Comparison of ENCODE assay signal across 8 mouse cellular contexts in the genomic region with DNA sequence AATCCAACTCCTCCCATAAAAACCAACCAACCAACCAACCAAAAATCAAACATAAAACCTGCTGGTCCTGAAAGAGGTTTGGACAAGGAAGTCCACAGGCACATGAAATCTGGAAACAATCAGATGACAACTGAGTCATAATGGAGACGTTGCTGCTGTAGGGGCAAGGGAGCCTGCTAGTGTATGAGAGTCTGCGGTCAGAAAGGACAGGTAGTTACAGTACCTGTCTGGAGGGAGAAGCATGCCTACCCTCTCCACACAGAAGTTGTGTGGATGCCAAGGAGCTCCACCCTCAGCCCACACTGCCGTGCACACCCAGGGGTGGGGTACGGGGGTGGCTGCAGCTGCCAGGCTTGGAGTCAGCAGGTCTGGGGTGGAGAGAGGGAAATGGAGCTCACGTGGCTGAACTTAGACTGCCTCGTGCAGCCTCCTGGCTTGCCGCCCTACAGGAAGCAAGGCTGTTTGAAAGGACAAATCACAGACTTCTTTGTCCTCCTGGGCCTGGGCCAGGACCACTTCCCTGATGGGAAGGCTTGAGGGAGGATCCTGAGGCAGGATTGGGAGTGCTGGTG. TPM values are rescaled to one million over a fixed set of nuclear protein-coding genes. Genes with fewer than 3 reads are reported as not detected.
A peak's percentile ranks its signal among the peaks of the same experiment; 100 is the strongest.
DNase-seq lines count a peak whose midpoint lies in the region; ATAC-seq lines count a peak whose summit lies in the region.

No protein-coding gene starts in this region.

- H3K9me3 ChIP-seq in embryonic facial prominence, embryonic 14.5 days (ENCODE audit: control insufficient read depth, low read length), result no peaks in the 10 kb centered on the region
- no peaks in the 10 kb centered on the region for H3K9me3 ChIP-seq in heart, embryonic 13.5 days
- no peaks in the 10 kb centered on the region for H3K9me3 ChIP-seq in liver, embryonic 12.5 days (replicated peaks)

- peaks cover 16% of the 10 kb centered on the region for H3K4me1 ChIP-seq in embryonic facial prominence, embryonic 14.5 days (ENCODE audit: control insufficient read depth, insufficient read depth, low read length)
- peaks cover 23% of the 10 kb centered on the region for H3K4me1 ChIP-seq in heart, embryonic 13.5 days
- H3K4me1 ChIP-seq in liver, embryonic 12.5 days, result peaks cover 79% of the 10 kb centered on the region

- WGBS in embryonic facial prominence, embryonic 14.5 days, result 25% methylated on average over 7 of the region's 7 CpGs
- 39% methylated on average over 7 of the region's 7 CpGs for WGBS in heart, embryonic 13.5 days
- 42% methylated on average over 7 of the region's 7 CpGs for WGBS in liver, embryonic 12.5 days (ENCODE audit: insufficient replicate concordance)

- H3K4me2 ChIP-seq in embryonic facial prominence, embryonic 14.5 days (ENCODE audit: low read depth, low read length), result peak overlapping the region; percentile 23
- peak overlapping the region; percentile 41 for H3K4me2 ChIP-seq in heart, embryonic 13.5 days
- H3K4me2 ChIP-seq in liver, embryonic 12.5 days, result peak overlapping the region; percentile 59

- DNase-seq in thymus, adult 18-20 months, result peak; percentile 50 to 55
- DNase-seq in thymus, postnatal 10 days (ENCODE audit: low spot score in 2 of 2), result no peak
- DNase-seq in embryonic facial prominence, embryonic 14.5 days (ENCODE audit: low spot score), result peak; percentile 96
- DNase-seq in kidney, postnatal 36 days, result peak; percentile 96 to 98
- peak; percentile 87 for DNase-seq in ovary, postnatal 36 days (ENCODE audit: low spot score)
- DNase-seq in urinary bladder, postnatal 10 days (ENCODE audit: low spot score), result peak; percentile 75

- peak overlapping the region; percentile 80 for H3K27ac ChIP-seq in embryonic facial prominence, embryonic 14.5 days (replicated peaks; ENCODE audit: low read depth, low read length)
- H3K27ac ChIP-seq in heart, embryonic 13.5 days (replicated peaks), result peak overlapping the region; percentile 78
- H3K27ac ChIP-seq in liver, embryonic 12.5 days, result peak overlapping the region; percentile 95

- ATAC-seq in embryonic facial prominence, embryonic 14.5 days (ENCODE audit: low read depth), result peak; percentile 89
- ATAC-seq in heart, embryonic 13.5 days (ENCODE audit: extremely low read depth, insufficient number of reproducible peaks, low FRiP score, low TSS enrichment), result peak; percentile 59
- ATAC-seq in liver, embryonic 12.5 days, result peak; percentile 42

- H3K36me3 ChIP-seq in embryonic facial prominence, embryonic 14.5 days (ENCODE audit: control insufficient read depth, insufficient read depth, low read length), result 0 out of 2 replicates have a peak, but pooled peaks cover 4% of the 10 kb centered on the region
- H3K36me3 ChIP-seq in heart, embryonic 13.5 days, result peaks cover 7% of the 10 kb centered on the region
- H3K36me3 ChIP-seq in liver, embryonic 12.5 days, result peaks cover 37% of the 10 kb centered on the region

- H3K27me3 ChIP-seq in embryonic facial prominence, embryonic 14.5 days (replicated peaks; ENCODE audit: control insufficient read depth, insufficient read depth, low read length), result no peaks in the 10 kb centered on the region
- H3K27me3 ChIP-seq in heart, embryonic 13.5 days (replicated peaks), result no peaks in the 10 kb centered on the region
- no peaks in the 10 kb centered on the region for H3K27me3 ChIP-seq in liver, embryonic 12.5 days (replicated peaks)

- no peak overlapping the region for H3K4me3 ChIP-seq in embryonic facial prominence, embryonic 14.5 days (ENCODE audit: low read depth, low read length)
- no peak overlapping the region for H3K4me3 ChIP-seq in heart, embryonic 13.5 days
- no peak overlapping the region for H3K4me3 ChIP-seq in liver, embryonic 12.5 days

- 0 out of 2 replicates have a peak overlapping the region, but pooled peaks have one; percentile 9 for H3K9ac ChIP-seq in embryonic facial prominence, embryonic 14.5 days (ENCODE audit: low read depth, low read length)
- no peak overlapping the region for H3K9ac ChIP-seq in heart, embryonic 13.5 days
- peak overlapping the region; percentile 49 for H3K9ac ChIP-seq in liver, embryonic 12.5 days

RNA-seq across cellular contexts. Expression of a gene that starts 2.4 kb away (rescaled TPM):
- polyA plus RNA-seq in embryonic facial prominence, embryonic 14.5 days (2014; fragmentation: Nextera tagmentation; extraction: Ambion mirVana), result 23.5 and 25.1 TPM in 2 replicates
- polyA plus RNA-seq in heart, embryonic 13.5 days (2015; fragmentation: Nextera tagmentation; extraction: Ambion mirVana), result 32.0 and 35.2 TPM in 2 replicates
- 16.4 and 17.0 TPM in 2 replicates for polyA plus RNA-seq in liver, embryonic 12.5 days (2016; fragmentation: Nextera tagmentation; extraction: Ambion mirVana)

RNA-seq across cellular contexts. Expression of a gene that starts 17.4 kb away (rescaled TPM):
- 5.5 and 9.9 TPM in 2 replicates for polyA plus RNA-seq in embryonic facial prominence, embryonic 14.5 days (2014; fragmentation: Nextera tagmentation; extraction: Ambion mirVana)
- polyA plus RNA-seq in heart, embryonic 13.5 days (2015; fragmentation: Nextera tagmentation; extraction: Ambion mirVana), result 1.3 and 1.5 TPM in 2 replicates
- polyA plus RNA-seq in liver, embryonic 12.5 days (2016; fragmentation: Nextera tagmentation; extraction: Ambion mirVana), result 1.0 and 1.1 TPM in 2 replicates

RNA-seq across cellular contexts. Expression of a gene that starts 17.7 kb away (rescaled TPM):
- polyA plus RNA-seq in embryonic facial prominence, embryonic 14.5 days (2014; fragmentation: Nextera tagmentation; extraction: Ambion mirVana), result 51.2 and 60.8 TPM in 2 replicates
- polyA plus RNA-seq in heart, embryonic 13.5 days (2015; fragmentation: Nextera tagmentation; extraction: Ambion mirVana), result 36.6 and 41.2 TPM in 2 replicates
- polyA plus RNA-seq in liver, embryonic 12.5 days (2016; fragmentation: Nextera tagmentation; extraction: Ambion mirVana), result 172 and 182 TPM in 2 replicates

RNA-seq across cellular contexts. Expression of a gene that starts 24.6 kb away (rescaled TPM):
- 10.4 and 10.6 TPM in 2 replicates for polyA plus RNA-seq in embryonic facial prominence, embryonic 14.5 days (2014; fragmentation: Nextera tagmentation; extraction: Ambion mirVana)
- 6.8 and 7.0 TPM in 2 replicates for polyA plus RNA-seq in heart, embryonic 13.5 days (2015; fragmentation: Nextera tagmentation; extraction: Ambion mirVana)
- polyA plus RNA-seq in liver, embryonic 12.5 days (2016; fragmentation: Nextera tagmentation; extraction: Ambion mirVana), result 5.9 and 6.5 TPM in 2 replicates

RNA-seq across cellular contexts. Expression of a gene that starts 29.4 kb away (rescaled TPM):
- polyA plus RNA-seq in embryonic facial prominence, embryonic 14.5 days (2014; fragmentation: Nextera tagmentation; extraction: Ambion mirVana), result 18.4 and 19.6 TPM in 2 replicates
- 18.8 and 20.1 TPM in 2 replicates for polyA plus RNA-seq in heart, embryonic 13.5 days (2015; fragmentation: Nextera tagmentation; extraction: Ambion mirVana)
- 31.8 and 33.3 TPM in 2 replicates for polyA plus RNA-seq in liver, embryonic 12.5 days (2016; fragmentation: Nextera tagmentation; extraction: Ambion mirVana)

Comparison
In these comparisons a context has a peak if more than half of its experiments do, and no peak if none do; other contexts are left out.
1. DNase-seq: peak in thymus, adult 18-20 months (2 of 2), embryonic facial prominence, embryonic 14.5 days (single experiment), kidney, postnatal 36 days (2 of 2), ovary, postnatal 36 days (single experiment) and urinary bladder, postnatal 10 days (single experiment); none in thymus, postnatal 10 days (0 of 2).
2. Peak in every context shown above with its lines, with median percentiles within 50 percentile points of each other: ATAC-seq, H3K27ac ChIP-seq and H3K4me2 ChIP-seq.